Mouse (Mus musculus): ENCODE data around the gene Slc25a10.

Gene Slc25a10

GRCm38 (mm10) chr11:120484265-120484981 lies 7.2 kb upstream of the Slc25a10 start, which contains the start of gene Mrpl12:
Mrpl12 (plus strand) TSS chr11:120484613.
- peak; percentile 90 for DNase-seq (ENCODE audit: extremely low spot score, low spot score)

GRCm38 (mm10) chr11:120485251-120485650 lies 6.4 kb upstream of the Slc25a10 start:
- no peak for DNase-seq (ENCODE audit: extremely low spot score, low spot score)

- DNase-seq (ENCODE audit: extremely low spot score, low spot score), result no peak
Observed at GRCm38 (mm10) chr11:120488516-120488915, 3.1 kb upstream of the Slc25a10 start.

- DNase-seq (ENCODE audit: extremely low spot score, low spot score), result peak; percentile 62
Observed at GRCm38 (mm10) chr11:120489054-120489761, 2.4 kb upstream of the Slc25a10 start.

- no peak for DNase-seq (ENCODE audit: extremely low spot score, low spot score)
Observed at GRCm38 (mm10) chr11:120490291-120491046, 1.2 kb upstream of the Slc25a10 start.

GRCm38 (mm10) chr11:120492024-120492877 lies 611 bp downstream of the Slc25a10 start:
- peak; percentile 57 for DNase-seq (ENCODE audit: extremely low spot score, low spot score)

- no peak for DNase-seq (ENCODE audit: extremely low spot score, low spot score)
Observed at GRCm38 (mm10) chr11:120492878-120493203, 1.2 kb downstream of the Slc25a10 start.

GRCm38 (mm10) chr11:120493351-120493750 lies 1.7 kb downstream of the Slc25a10 start:
- no peak for DNase-seq (ENCODE audit: extremely low spot score, low spot score)

GRCm38 (mm10) chr11:120493911-120494310 lies 2.3 kb downstream of the Slc25a10 start:
- no peak for DNase-seq (ENCODE audit: extremely low spot score, low spot score)

- no peak for DNase-seq (ENCODE audit: extremely low spot score, low spot score)
Observed at GRCm38 (mm10) chr11:120497436-120497835, 5.8 kb downstream of the Slc25a10 start.

GRCm38 (mm10) chr11:120498226-120498625 lies 6.6 kb downstream of the Slc25a10 start:
- DNase-seq (ENCODE audit: extremely low spot score, low spot score), result no peak

- DNase-seq (ENCODE audit: extremely low spot score, low spot score), result no peak
Observed at GRCm38 (mm10) chr11:120498891-120499290, 7.3 kb downstream of the Slc25a10 start.

- no peak for DNase-seq (ENCODE audit: extremely low spot score, low spot score)
Observed at GRCm38 (mm10) chr11:120499894-120500293, 8.3 kb downstream of the Slc25a10 start.

GRCm38 (mm10) chr11:120500357-120500756 lies 8.7 kb downstream of the Slc25a10 start:
- DNase-seq (ENCODE audit: extremely low spot score, low spot score), result no peak

- DNase-seq (ENCODE audit: extremely low spot score, low spot score), result no peak
Observed at GRCm38 (mm10) chr11:120501018-120501417, 9.4 kb downstream of the Slc25a10 start.

- no peak for DNase-seq (ENCODE audit: extremely low spot score, low spot score)
Observed at GRCm38 (mm10) chr11:120501701-120502100, 10.1 kb downstream of the Slc25a10 start.

- no peak for DNase-seq (ENCODE audit: extremely low spot score, low spot score)
Observed at GRCm38 (mm10) chr11:120505661-120506060, 14.0 kb downstream of the Slc25a10 start.

GRCm38 (mm10) chr11:120506899-120507298 lies 15.3 kb downstream of the Slc25a10 start:
- no peak for DNase-seq (ENCODE audit: extremely low spot score, low spot score)

GRCm38 (mm10) chr11:120507611-120508289 lies 16.1 kb downstream of the Slc25a10 start:
- no peak for DNase-seq (ENCODE audit: extremely low spot score, low spot score)

- no peak for DNase-seq (ENCODE audit: extremely low spot score, low spot score)
Observed at GRCm38 (mm10) chr11:120508290-120508870, 16.7 kb downstream of the Slc25a10 start.

Measured in neural tube, embryonic 10.5 days (tissue).